Mouse (Mus musculus) adrenal gland, postnatal 10 days (tissue): ENCODE measurements at regions not wholly inside any gene's neighbourhood (a gene's known extent, or its start where the extent isn't known, plus 50 kb on each side); places are given as distances from the start of the nearest gene placed in this dataset.

ENCODE experiments used
- DNase-seq: peaks from one replicate; pipeline ENCODE4 v3.0.0; 2021; ENCODE audit warnings: mixed read lengths

DNA sequence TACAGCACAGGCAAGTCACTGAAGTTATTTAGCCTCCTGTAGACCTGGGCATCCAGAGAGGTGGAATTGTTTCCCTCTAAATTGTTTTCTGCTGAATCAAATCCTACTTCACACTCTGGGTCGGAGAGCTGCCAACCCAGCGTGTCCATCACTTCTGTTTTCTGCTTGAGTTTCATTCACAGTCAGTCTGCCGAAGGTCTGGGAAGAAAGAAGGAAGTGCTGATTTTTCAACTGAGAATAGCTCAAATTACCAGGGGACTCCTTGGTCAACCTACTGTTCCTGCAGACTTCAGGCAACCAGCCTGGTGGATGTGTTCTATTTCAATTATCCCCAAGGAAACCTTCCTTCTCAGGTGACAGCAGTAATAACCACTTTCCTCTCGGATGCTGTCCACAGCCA is 179.1 kb upstream of the Nckap5 start:
- DNase-seq = no peak

DNA sequence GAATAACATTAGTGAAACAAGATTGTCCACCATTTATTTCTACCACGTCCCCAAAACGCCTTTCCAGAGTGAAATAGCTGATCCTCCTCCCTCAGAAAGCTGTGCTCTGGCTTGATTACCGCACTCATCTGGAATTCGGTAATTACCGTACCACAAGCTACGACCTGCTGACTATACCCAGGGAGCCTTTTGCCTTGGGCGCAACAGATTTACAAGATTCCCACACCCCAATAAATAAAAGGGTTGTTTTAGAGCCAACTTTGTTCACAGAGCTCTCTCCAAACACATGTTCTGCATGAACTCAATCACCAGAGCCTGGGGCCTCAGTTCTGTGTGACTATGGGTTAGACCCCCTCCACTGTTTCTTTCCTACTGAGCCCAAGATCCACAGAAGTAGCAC is 171.1 kb upstream of the Nckap5 start:
- no peak for DNase-seq

DNA sequence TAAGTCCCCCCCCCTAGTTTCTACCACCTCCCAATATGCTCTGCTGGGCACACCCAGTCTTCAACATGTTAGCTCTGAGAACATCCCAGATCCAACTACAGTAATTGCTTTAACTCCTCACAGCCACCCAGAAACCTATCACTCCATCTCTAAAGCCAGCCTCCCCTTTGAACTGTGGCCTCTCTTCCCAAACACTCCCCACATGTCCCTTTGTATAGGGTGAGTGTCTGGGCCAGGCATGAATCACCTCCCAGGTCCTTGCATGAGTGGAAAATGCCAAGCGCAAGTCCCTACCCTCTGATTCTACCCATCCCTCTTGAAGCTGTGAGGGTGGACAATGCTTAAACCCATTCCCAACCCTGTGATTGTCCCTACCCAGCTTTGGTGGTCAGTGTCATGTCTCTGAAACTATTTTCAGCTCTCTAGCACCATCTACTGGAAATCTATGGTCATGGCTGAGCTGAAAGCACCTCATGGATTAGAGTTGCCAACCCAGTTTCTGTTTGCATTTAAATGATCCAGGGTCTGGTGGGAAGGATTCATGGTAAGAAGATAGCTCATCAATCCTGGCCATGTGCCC is 162.6 kb upstream of the Nckap5 start:
- peak; percentile 39 for DNase-seq

DNA sequence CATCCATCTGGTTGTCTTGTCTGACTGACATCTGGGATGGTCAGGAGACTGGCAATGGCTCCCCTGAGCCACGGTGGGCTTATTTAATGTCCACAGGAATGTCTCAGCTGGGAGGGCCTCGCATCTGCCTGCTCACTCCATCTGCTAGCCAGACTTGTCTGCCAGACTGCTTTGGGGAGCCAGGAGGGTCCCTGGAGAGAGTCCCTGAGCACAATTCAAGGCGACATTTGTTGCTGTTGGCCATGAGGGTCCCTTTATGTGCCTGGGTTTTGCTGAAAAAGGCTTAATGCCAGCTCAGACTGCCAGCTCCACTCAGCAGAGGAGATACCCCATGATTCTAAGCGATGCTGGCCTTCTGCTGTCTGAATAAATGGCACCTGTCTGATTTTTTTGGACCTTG is 161.8 kb upstream of the Nckap5 start:
- DNase-seq = no peak

- no peak for DNase-seq
Measured at GRCm38 (mm10) chr1:126982805-126983204, 152.2 kb upstream of the Nckap5 start.

- DNase-seq = no peak
Measured at GRCm38 (mm10) chr1:126980311-126980710, 149.7 kb upstream of the Nckap5 start.

- no peak for DNase-seq
Measured at GRCm38 (mm10) chr1:126973871-126974270, 143.3 kb upstream of the Nckap5 start.

- DNase-seq = no peak
Measured at GRCm38 (mm10) chr1:126971777-126972421, 141.3 kb upstream of the Nckap5 start.

DNA sequence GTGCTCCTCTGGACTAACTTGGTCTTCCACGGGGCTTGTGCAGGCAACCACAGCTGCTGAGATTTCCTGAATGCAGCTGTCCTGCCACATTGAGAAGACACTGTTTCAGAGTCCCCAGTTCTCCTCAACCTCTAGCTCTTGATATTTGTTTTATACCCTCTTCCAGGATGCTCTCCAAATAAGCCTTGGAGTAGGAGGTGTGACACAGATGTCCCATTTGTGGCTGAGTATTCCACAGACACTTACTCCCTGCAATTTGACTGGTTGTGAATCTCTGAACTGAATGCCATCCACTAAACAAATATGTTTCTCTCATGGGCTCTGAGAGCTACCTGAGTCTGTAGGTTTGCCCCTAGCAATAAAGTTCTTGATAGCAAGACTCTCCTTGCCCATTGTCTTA is 140.5 kb upstream of the Nckap5 start:
- DNase-seq = no peak

DNA sequence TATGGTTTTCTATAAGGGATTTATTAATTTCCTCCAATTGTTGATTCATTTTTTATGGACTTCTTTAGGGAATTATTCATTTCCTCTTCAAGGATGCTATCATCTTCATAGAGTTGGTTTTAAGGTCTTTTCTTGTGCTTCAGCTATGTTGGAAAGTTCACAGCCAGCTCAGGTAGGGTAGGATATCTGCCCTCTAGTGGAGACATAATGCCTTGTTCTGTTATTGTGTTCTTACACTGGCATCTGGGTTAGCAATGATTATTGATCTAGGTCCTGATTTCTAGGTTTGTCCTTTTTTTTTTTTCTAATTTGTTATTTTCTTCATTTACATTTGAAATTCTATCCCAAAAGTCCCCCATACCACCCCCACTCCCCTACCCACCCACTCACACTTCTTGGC is 135.8 kb upstream of the Nckap5 start:
- DNase-seq = no peak

GRCm38 (mm10) chr1:126955839-126956720 is 125.5 kb upstream of the Nckap5 start:
- DNase-seq = no peak

GRCm38 (mm10) chr1:126947860-126948259 is 117.3 kb upstream of the Nckap5 start:
- no peak for DNase-seq

DNA sequence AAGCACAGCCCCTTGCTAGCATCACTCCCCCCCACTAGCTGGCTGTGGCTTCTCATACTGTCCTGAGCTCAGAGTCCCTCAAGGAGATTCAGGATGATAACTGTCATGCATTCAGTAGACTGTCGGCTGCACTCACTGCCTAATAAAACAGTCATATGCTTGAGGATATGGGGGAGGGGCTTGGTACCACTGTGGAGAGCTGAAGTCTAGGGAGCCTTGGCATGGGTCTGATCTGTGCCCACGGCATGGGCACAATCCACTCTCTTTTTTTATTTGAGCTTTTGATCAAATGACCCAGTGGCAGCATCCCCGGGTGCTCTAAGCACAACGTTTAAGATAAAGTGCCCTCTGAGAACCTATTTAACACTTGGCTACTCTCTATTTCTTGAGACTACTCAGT is 102.1 kb upstream of the Nckap5 start:
- DNase-seq = no peak

DNA sequence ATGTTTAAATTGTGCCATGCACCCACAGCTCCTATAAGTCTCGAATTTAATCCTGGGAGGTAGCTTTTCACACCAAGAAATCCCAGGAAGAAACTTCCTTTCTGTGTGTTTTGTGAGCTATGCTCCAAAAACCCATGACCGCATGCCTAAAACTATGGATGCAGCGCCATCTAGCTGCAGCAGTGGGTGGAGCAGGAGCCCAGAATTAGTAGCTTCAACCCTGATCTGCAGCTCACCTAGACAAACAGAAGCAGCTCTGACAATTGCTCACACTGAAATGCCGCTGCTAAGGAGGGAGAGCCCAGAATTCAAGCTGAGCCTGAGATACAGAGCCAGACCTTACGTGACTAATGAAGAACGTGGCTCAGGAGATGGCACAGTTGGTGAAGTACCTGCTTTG is 101.2 kb upstream of the Nckap5 start:
- DNase-seq = peak; percentile 87

DNA sequence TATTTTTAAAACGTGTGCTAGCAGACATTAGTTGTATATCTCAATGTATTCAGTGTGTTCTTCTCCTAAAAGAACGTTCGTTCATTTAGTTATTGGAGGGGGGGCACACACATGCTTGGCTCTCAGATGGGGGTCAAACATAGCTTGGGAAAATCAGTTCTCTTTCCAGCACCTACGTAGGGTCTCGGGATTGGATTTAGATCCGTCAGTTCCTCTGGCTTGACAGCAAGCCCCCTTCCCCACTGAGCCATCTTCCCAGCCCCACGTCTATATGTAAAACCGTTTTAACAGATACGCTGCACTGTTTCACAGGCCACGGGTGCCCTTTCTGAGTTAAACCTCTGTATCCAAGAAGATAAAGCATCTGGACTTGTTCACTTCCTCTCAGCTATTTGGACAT is 100.5 kb upstream of the Nckap5 start:
- no peak for DNase-seq

DNA sequence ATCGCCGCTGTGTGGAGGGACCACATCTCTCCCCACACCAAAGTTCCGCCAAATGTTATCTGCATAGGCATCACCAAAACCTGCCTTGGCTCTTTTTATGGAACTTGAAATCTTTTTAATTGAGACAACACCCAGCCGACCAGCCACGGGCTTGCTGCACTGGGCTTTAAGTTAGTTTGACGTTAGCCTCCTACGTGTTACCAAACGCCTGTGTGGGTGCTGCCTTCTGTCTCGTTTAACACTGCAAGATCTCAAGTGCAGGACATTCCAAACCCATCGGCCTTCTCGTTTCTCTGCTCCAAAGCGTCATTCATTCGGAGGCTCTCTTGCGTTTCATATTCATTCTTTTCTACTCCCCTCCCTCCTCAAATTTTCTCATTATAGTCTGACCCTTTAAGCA is 100.0 kb upstream of the Nckap5 start:
- no peak for DNase-seq

- DNase-seq = peak; percentile 41
Measured at GRCm38 (mm10) chr1:126929666-126930065, 99.1 kb upstream of the Nckap5 start.

DNA sequence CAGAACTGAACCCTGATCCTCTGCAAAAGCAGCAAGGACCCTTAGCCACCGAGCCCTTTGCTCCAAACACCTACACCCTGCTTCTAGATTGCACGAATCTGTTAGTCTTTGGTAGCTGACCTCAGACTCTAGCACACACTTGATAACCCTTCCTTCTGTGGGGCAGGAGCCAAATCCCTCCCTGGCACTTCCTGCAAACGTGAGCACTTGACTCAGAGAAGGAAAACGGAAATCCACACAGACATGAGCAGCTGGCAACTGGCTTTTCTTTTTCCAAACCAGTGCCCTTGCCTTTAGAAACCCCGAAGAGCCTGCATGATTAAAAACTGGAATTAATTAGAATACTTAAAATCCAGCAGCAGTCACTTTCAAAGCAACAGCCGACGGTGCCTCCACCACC is 97.6 kb upstream of the Nckap5 start:
- peak; percentile 43 for DNase-seq

- DNase-seq = peak; percentile 87
Measured at GRCm38 (mm10) chr1:126925150-126926035, 94.8 kb upstream of the Nckap5 start.

GRCm38 (mm10) chr1:126923981-126924380 is 93.4 kb upstream of the Nckap5 start:
- peak; percentile 42 for DNase-seq

- peak; percentile 35 for DNase-seq
Measured at GRCm38 (mm10) chr1:126922231-126922630, 91.6 kb upstream of the Nckap5 start.

GRCm38 (mm10) chr1:126918876-126919275 is 88.3 kb upstream of the Nckap5 start:
- no peak for DNase-seq
